Mouse (Mus musculus) neural tube, embryonic 11.5 days (tissue): ENCODE results near the gene Trmt1. TPM values are rescaled to one million over a fixed set of nuclear protein-coding genes. Genes with fewer than 3 reads are reported as not detected.
A peak's percentile ranks its signal among the peaks of the same experiment; 100 is the strongest.

Experiments
- ATAC-seq: fragments of 200-750 bp; cut with Nextera tagmentation; 2 replicates; pipeline ENCODE4 v1.8.0; 2017; ENCODE audit warnings: moderate number of reproducible peaks, mild to moderate bottlenecking, moderate TSS enrichment, moderate library complexity; ENCODE audit not compliant: insufficient read depth, low FRiP score, low TSS enrichment
- DNase-seq: peaks from one replicate; pipeline ENCODE4 v3.0.0-alpha.2; 2015; ENCODE audit warnings: low spot score
- H3K27ac ChIP-seq: fragments of 300-500 bp; sonication (generic); 2 replicates; pipeline ENCODE4 v1.5.1; 2014; ENCODE audit warnings: low read depth, mild to moderate bottlenecking, low read length
- H3K27me3 ChIP-seq: fragments of 300-500 bp; sonication (generic); 2 replicates; pipeline ENCODE4 v1.6.1; 2014; ENCODE audit warnings: mild to moderate bottlenecking, low read length, mixed read lengths; ENCODE audit not compliant: control insufficient read depth, insufficient read depth
- H3K36me3 ChIP-seq: fragments of 300-500 bp; sonication (generic); 2 replicates; pipeline ENCODE4 v1.6.1; 2014; ENCODE audit warnings: mild to moderate bottlenecking, low read length, moderate library complexity, mixed read lengths; ENCODE audit not compliant: control insufficient read depth, insufficient read depth
- H3K4me1 ChIP-seq: fragments of 300-500 bp; sonication (generic); 2 replicates; pipeline ENCODE4 v1.6.1; 2014; ENCODE audit warnings: low read length, mixed read lengths; ENCODE audit not compliant: control insufficient read depth, insufficient read depth
- H3K4me2 ChIP-seq: fragments of 300-500 bp; sonication (generic); 2 replicates; pipeline ENCODE4 v1.6.1; 2014; ENCODE audit warnings: low read depth, mild to moderate bottlenecking, moderate library complexity
- H3K4me3 ChIP-seq: fragments of 300-500 bp; sonication (generic); 2 replicates; pipeline ENCODE4 v1.5.1; 2014; ENCODE audit warnings: low read depth, low read length
- H3K9ac ChIP-seq: fragments of 300-500 bp; sonication (generic); 2 replicates; pipeline ENCODE4 v1.6.1; 2014; ENCODE audit warnings: mild to moderate bottlenecking, low read length
- H3K9me3 ChIP-seq: fragments of 300-500 bp; sonication (generic); 2 replicates; pipeline ENCODE4 v1.6.1; 2016; ENCODE audit warnings: low read length; ENCODE audit not compliant: control insufficient read depth
- WGBS: fragments of 180-500 bp; shearing (Covaris S2); extraction: QIAGEN DNeasy Blood & Tissue Kit; methylation state at CpG from one replicate; pipeline ENCODE4 v1.1.7; 2014; 5-methylcytosine and 5-hydroxymethylcytosine counted together
- polyA plus RNA-seq: library from polyadenylated mRNA; unstranded; fragments of >200 nt; fragmentation: Nextera tagmentation; extraction: Ambion mirVana; gene quantifications from 2 replicates; pipeline ENCODE4 v1.2.1, GENCODE M21; 2014

The Trmt1 gene
- polyA plus RNA-seq, 1 experiment from 2014 or later: 60.6 TPM

DNA sequence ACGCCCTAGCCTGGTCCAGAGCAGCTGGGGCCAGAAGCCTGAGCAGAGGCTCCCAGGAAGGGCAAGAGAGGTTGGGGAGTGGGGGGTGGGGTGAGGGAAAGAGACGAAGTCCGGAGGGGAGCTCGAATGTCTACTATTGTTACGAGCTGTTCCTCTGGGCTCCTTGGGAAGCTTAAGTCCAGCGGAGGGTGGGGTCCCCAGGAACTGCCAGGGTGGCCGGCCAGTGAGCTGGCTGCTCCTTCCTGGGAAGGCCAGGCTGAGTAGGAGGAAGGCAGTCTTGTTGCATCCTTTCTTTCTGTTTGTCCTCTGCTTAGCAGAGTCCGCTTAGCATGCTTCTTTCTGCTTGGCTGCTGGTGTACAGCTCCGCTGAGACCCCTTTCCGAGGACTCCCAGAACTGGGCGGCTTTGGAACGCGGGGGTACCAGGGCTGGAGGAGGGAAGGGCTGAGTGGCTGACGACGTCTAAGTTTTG lies 22.0 kb downstream of the Trmt1 start:
- peaks cover 42% of the 10 kb centered on the region for H3K4me1 ChIP-seq
- peaks cover 76% of the 10 kb centered on the region for H3K27me3 ChIP-seq
- H3K36me3 ChIP-seq: no peaks in the 10 kb centered on the region
- H3K27ac ChIP-seq: no peak overlapping the region
- peak; percentile 34 for DNase-seq
- H3K9ac ChIP-seq: peak overlapping the region; percentile 10; the same call in 1 of the 2 replicates
- no peak for ATAC-seq
- peak overlapping the region; percentile 37; the same call in 1 of the 2 replicates for H3K4me2 ChIP-seq
- H3K4me3 ChIP-seq: 0 out of 2 replicates have a peak overlapping the region, but pooled peaks have one; percentile 10
- no peaks in the 10 kb centered on the region for H3K9me3 ChIP-seq
- under 1% methylated on average over 15 of the region's 15 CpGs for WGBS

DNA sequence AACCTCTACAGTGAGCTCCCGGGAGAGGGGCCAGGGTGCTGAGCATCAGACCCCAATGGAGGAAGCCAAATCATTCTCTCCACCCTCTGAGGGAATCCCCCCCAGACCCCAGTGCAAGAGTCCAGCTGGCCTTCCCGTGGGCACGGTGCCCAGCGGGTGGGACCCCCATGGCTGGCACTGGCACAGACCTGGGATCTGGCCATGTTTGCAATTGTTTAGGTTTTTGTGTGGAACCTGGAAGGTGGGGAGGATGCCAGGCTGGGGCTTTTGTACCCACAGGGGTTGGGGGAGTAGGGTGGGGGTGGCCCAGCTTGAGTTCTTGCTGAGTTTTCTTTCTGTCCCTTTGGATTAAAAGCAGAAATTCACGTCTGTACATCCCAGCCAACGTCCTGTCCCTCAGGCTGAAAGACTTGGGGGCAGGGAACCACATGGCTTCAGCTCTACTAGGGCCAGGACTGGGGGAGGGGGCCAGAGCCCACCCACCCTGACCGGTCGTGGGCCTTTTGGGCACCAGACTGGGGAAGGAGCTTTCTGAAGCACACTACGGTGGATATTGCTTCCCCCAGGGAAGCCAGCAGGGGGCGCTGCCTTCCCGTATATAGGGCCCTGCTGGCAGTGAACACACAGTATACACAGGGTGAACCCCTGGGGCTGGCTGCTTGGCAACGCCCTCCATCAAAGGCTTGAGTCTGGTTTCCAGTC lies 22.8 kb downstream of the Trmt1 start:
- Histone ChIP-seq H3K4me2 (no peak overlapping the region), H3K27ac (no peak overlapping the region), H3K27me3 (peaks cover 76% of the 10 kb centered on the region), H3K4me1 (peaks cover 50% of the 10 kb centered on the region), H3K36me3 (no peaks in the 10 kb centered on the region), H3K9me3 (no peaks in the 10 kb centered on the region), H3K9ac (no peak overlapping the region), H3K4me3 (no peak overlapping the region)
- DNase-seq (peak; percentile 93), ATAC-seq (peak; percentile 46)
- 13% methylated on average over 12 of the region's 12 CpGs for WGBS

DNA sequence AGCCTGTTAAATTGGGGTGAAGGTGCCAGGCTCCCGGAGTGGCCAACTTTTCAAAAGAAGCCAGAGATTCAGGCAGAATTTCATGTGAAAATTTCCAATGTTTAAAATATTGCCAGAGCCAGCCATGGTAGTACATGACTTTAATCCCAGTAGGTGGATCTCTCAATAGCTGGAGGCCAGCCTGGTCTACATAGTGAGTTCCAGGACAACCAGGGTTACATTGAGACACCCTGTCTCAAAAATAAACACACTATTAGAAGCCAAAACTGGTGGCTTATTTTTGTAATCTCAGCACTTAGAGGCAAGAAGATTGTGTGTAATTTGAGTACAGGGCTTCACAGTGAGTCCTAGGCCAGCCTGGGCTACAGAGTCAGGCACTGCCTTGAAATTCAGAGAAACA lies 23.8 kb downstream of the Trmt1 start:
- Histone ChIP-seq H3K27me3 (peaks cover 76% of the 10 kb centered on the region), H3K36me3 (no peaks in the 10 kb centered on the region), H3K4me3 (no peak overlapping the region), H3K27ac (no peak overlapping the region), H3K4me2 (no peak overlapping the region), H3K4me1 (peaks cover 51% of the 10 kb centered on the region), H3K9me3 (no peaks in the 10 kb centered on the region), H3K9ac (no peak overlapping the region)
- DNase-seq: no peak
- WGBS: 95% methylated on average over 1 of the region's 1 CpGs
- ATAC-seq: no peak

DNA sequence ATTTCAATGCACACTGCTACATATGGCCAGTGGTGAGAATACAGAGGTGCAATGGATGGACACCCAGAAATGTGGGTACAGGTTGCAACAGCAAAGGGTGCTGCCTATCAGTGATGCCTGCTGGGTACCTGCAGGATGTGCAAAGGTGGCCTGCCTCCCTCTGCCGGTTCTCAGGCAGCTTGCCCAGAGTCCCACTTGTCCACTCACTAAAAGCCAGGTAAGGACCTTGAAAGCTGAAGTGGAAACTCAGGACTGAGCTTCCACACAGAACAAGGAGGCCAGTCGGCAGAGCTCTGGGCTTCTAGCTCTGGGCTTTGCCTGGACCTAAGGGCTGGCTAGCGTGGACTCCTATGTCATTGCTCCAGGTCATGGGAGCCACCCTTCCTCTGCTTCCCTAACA lies 25.2 kb downstream of the Trmt1 start:
- Histone ChIP-seq H3K4me3 (no peak overlapping the region), H3K9ac (peak overlapping the region; percentile 48), H3K4me2 (no peak overlapping the region), H3K36me3 (no peaks in the 10 kb centered on the region), H3K4me1 (peaks cover 55% of the 10 kb centered on the region), H3K9me3 (no peaks in the 10 kb centered on the region), H3K27ac (peak overlapping the region; percentile 82), H3K27me3 (peaks cover 73% of the 10 kb centered on the region)
- WGBS: 38% methylated on average over 3 of the region's 3 CpGs
- ATAC-seq: no peak
- DNase-seq: peak; percentile 21

DNA sequence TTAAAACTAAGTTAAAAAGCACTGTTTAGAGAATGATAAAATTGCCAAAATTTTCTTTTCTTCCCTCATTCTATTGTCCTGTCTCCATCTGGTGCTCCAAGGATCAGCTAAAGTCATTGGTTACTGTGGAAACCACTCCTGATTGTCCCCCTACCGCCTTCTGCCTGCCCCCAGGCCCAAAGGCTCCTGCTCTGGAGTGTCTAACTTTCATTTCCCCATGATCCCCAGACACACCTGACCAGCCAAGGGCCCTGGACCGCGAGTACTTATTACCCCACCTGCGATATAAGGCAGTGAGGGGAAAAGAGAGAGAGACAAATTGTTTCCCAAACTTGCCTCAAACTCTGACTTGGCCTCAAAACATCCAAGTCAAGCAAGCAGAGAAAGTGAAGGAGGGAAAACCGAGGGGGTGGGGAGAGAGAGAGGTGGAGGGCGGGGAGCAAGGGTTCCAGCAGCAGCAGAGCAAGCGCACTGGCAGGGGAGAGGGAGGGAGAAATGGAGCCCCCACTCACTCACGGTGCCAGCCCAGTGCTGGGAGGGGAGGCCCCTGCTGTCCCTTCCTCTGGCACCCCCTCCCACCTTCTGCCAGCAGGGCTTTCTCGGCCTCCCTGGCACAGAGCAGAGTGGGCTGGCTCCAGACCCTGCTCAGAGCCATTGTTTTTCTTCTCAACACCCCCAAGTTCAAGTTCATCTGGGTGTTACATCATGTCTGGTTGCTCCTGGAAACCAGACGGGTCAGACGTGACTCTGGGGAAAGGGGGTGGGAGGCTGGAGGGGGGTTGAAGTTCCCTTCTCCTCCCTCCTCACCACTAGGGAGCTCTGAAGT lies 26.0 kb downstream of the Trmt1 start:
- no peaks in the 10 kb centered on the region for H3K9me3 ChIP-seq
- peaks cover 49% of the 10 kb centered on the region for H3K4me1 ChIP-seq
- ATAC-seq (peak; percentile 87), DNase-seq (peak; percentile 88)
- peak overlapping the region; percentile 48 for H3K9ac ChIP-seq
- peak overlapping the region; percentile 12; the same call in 1 of the 2 replicates for H3K4me2 ChIP-seq
- no peaks in the 10 kb centered on the region for H3K36me3 ChIP-seq
- H3K27me3 ChIP-seq: peaks cover 72% of the 10 kb centered on the region
- 14% methylated on average over 10 of the region's 11 CpGs for WGBS
- peak overlapping the region; percentile 82 for H3K27ac ChIP-seq
- H3K4me3 ChIP-seq: no peak overlapping the region

DNA sequence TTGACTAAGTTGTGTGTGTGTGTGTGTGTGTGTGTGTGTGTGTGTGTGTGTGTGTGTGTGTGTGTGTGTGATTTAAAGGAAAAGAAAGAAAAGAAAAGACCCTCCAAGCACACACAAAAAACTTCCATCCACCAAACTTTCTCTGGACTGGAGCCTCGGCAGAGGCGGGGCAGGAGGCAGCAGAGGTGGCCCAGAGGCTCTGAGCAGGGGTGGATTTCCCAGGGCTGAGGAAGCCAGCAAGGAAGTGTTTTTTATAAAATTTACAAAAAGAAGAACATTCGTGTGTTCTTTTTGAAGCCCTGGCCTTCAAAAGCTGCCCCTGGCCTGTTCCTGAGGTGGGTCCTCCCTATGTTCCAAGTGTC lies 26.6 kb downstream of the Trmt1 start:
- Histone ChIP-seq H3K4me3 (no peak overlapping the region), H3K4me2 (no peak overlapping the region), H3K27me3 (peaks cover 72% of the 10 kb centered on the region), H3K9ac (no peak overlapping the region), H3K4me1 (peaks cover 43% of the 10 kb centered on the region), H3K36me3 (no peaks in the 10 kb centered on the region), H3K9me3 (no peaks in the 10 kb centered on the region), H3K27ac (peak overlapping the region; percentile 68)
- no peak for DNase-seq
- no peak; the same call in 1 of the 2 replicates for ATAC-seq
- 29% methylated on average over 3 of the region's 3 CpGs for WGBS

DNA sequence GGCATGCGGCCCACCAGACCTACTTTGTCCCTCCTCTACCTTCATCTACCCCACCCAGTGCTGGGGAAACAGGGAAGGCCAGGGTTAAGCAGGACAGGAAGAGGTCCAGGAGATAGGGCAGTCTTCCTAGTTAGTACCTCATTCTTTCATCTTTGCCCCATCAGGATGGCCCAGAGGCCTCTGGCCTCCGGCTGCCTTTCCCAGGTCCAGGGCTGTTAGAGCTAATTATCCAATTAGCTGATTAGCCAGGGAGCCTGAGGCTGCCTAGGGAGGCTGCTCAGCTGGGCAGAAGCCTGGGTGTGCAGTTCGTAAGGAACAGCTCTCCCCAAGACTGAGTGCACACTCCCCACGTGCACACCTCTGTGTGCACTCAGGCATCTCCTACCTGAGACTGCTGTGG lies 27.3 kb downstream of the Trmt1 start:
- no peaks in the 10 kb centered on the region for H3K9me3 ChIP-seq
- no peak overlapping the region for H3K4me2 ChIP-seq
- ATAC-seq (no peak), DNase-seq (no peak)
- H3K27ac ChIP-seq: peak overlapping the region; percentile 68
- 26% methylated on average over 4 of the region's 4 CpGs for WGBS
- H3K4me1 ChIP-seq: peaks cover 38% of the 10 kb centered on the region
- H3K4me3 ChIP-seq: no peak overlapping the region
- no peaks in the 10 kb centered on the region for H3K36me3 ChIP-seq
- peak overlapping the region; percentile 29; the same call in 1 of the 2 replicates for H3K9ac ChIP-seq
- H3K27me3 ChIP-seq: peaks cover 69% of the 10 kb centered on the region

DNA sequence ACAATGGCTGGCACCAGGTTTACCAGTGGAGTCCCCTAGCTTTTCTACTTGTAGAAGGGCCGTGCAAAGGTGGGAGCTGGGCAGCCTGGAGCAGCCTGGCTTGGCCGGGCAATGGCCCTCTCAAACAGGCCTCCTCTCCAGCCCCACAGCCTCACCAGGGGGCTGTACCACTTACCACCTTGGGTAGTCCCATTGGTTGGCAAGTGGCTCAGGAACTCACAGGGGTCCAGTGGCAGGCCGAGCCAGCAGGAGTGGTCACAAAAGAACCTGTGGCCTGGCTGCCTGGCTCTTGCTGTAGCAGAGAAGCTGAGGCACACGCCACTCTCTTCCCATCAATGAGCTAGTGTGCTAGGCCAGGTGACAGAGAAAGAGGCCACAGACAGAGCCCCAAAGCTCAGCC lies 28.1 kb downstream of the Trmt1 start:
- Histone ChIP-seq H3K27me3 (peaks cover 67% of the 10 kb centered on the region), H3K4me2 (no peak overlapping the region), H3K4me3 (no peak overlapping the region), H3K27ac (no peak overlapping the region), H3K9me3 (no peaks in the 10 kb centered on the region), H3K4me1 (peaks cover 36% of the 10 kb centered on the region), H3K9ac (0 out of 2 replicates have a peak overlapping the region, but pooled peaks have one; percentile 29), H3K36me3 (no peaks in the 10 kb centered on the region)
- DNase-seq (no peak), ATAC-seq (no peak)
- WGBS: 58% methylated on average over 4 of the region's 4 CpGs
